Mouse (Mus musculus): ENCODE measurements around the gene Pacs2. TPM values are rescaled to one million over a fixed set of nuclear protein-coding genes. Genes with fewer than 3 reads are reported as not detected.
A peak's percentile ranks its signal among the peaks of the same experiment; 100 is the strongest.

The Pacs2 gene
- polyA plus RNA-seq, 1 experiment from 2014 or later: 29.2 TPM

GRCm38 (mm10) chr12:113101251-113101960, 87.1 kb downstream of the Pacs2 start:
- no peak for ATAC-seq (ENCODE audit: low FRiP score)
- peaks cover 49% of the 10 kb centered on the region for H3K4me1 ChIP-seq
- no peaks in the 10 kb centered on the region for H3K27me3 ChIP-seq
- no peak overlapping the region for H3K27ac ChIP-seq
- H3K4me2 ChIP-seq (replicated peaks): no peak overlapping the region
- H3K4me3 ChIP-seq: no peak overlapping the region
- no peaks in the 10 kb centered on the region for H3K9me3 ChIP-seq (replicated peaks)
- no peak overlapping the region for H3K9ac ChIP-seq
- 0 out of 2 replicates have a peak, but pooled peaks cover 4% of the 10 kb centered on the region for H3K36me3 ChIP-seq
- WGBS: 82% methylated on average over 9 of the region's 9 CpGs

GRCm38 (mm10) chr12:113102461-113102860, 88.2 kb downstream of the Pacs2 start:
- no peak overlapping the region for H3K4me3 ChIP-seq
- ATAC-seq (ENCODE audit: low FRiP score): no peak

GRCm38 (mm10) chr12:113103846-113104451, 89.6 kb downstream of the Pacs2 start:
- no peak overlapping the region for H3K9ac ChIP-seq
- H3K4me1 ChIP-seq: peaks cover 44% of the 10 kb centered on the region
- WGBS: 79% methylated on average over 8 of the region's 8 CpGs
- H3K9me3 ChIP-seq (replicated peaks): no peaks in the 10 kb centered on the region
- no peaks in the 10 kb centered on the region for H3K27me3 ChIP-seq
- H3K4me2 ChIP-seq (replicated peaks): no peak overlapping the region
- no peak overlapping the region for H3K4me3 ChIP-seq
- ATAC-seq (ENCODE audit: low FRiP score): no peak
- 0 out of 2 replicates have a peak, but pooled peaks cover 4% of the 10 kb centered on the region for H3K36me3 ChIP-seq
- H3K27ac ChIP-seq: no peak overlapping the region

More at GRCm38 (mm10) chr12:113102461-113102860, 88.2 kb downstream of the Pacs2 start:
- WGBS: 66% methylated on average over 6 of the region's 6 CpGs
- Histone ChIP-seq H3K27me3 (no peaks in the 10 kb centered on the region), H3K4me2 (replicated peaks) (no peak overlapping the region), H3K9me3 (replicated peaks) (no peaks in the 10 kb centered on the region), H3K9ac (no peak overlapping the region), H3K27ac (0 out of 2 replicates have a peak overlapping the region, but pooled peaks have one; percentile 30), H3K36me3 (0 out of 2 replicates have a peak, but pooled peaks cover 4% of the 10 kb centered on the region), H3K4me1 (peaks cover 50% of the 10 kb centered on the region)

- no peak overlapping the region for H3K4me3 ChIP-seq
- H3K9ac ChIP-seq: no peak overlapping the region
- no peak overlapping the region for H3K27ac ChIP-seq
- no peak overlapping the region for H3K4me2 ChIP-seq (replicated peaks)
- no peak for ATAC-seq (ENCODE audit: low FRiP score)
- 91% methylated on average over 6 of the region's 6 CpGs for WGBS
- H3K36me3 ChIP-seq: 0 out of 2 replicates have a peak, but pooled peaks cover 4% of the 10 kb centered on the region
- H3K9me3 ChIP-seq (replicated peaks): no peaks in the 10 kb centered on the region
- H3K27me3 ChIP-seq: no peaks in the 10 kb centered on the region
- H3K4me1 ChIP-seq: peaks cover 24% of the 10 kb centered on the region
Measured at GRCm38 (mm10) chr12:113106386-113106785, 92.1 kb downstream of the Pacs2 start.

- WGBS: 90% methylated on average over 4 of the region's 4 CpGs
- Histone ChIP-seq H3K27ac (no peak overlapping the region), H3K27me3 (no peaks in the 10 kb centered on the region), H3K4me3 (no peak overlapping the region), H3K4me1 (peaks cover 21% of the 10 kb centered on the region), H3K9ac (no peak overlapping the region), H3K4me2 (replicated peaks) (no peak overlapping the region), H3K36me3 (peaks cover 10% of the 10 kb centered on the region), H3K9me3 (replicated peaks) (no peaks in the 10 kb centered on the region)
- ATAC-seq (ENCODE audit: low FRiP score): no peak
Measured at GRCm38 (mm10) chr12:113107431-113108124, 93.3 kb downstream of the Pacs2 start.

GRCm38 (mm10) chr12:113108528-113109283, 94.4 kb downstream of the Pacs2 start:
- WGBS: 89% methylated on average over 17 of the region's 17 CpGs
- peaks cover 12% of the 10 kb centered on the region; the same call in 1 of the 2 replicates for H3K4me1 ChIP-seq

GRCm38 (mm10) chr12:113109801-113110200, 95.5 kb downstream of the Pacs2 start:
- Histone ChIP-seq H3K27me3 (no peaks in the 10 kb centered on the region), H3K27ac (no peak overlapping the region), H3K4me3 (no peak overlapping the region), H3K4me2 (replicated peaks) (no peak overlapping the region), H3K9ac (no peak overlapping the region), H3K36me3 (peaks cover 32% of the 10 kb centered on the region), H3K4me1 (0 out of 2 replicates have a peak, but pooled peaks cover 6% of the 10 kb centered on the region), H3K9me3 (replicated peaks) (no peaks in the 10 kb centered on the region)
- ATAC-seq (ENCODE audit: low FRiP score): no peak
- 85% methylated on average over 10 of the region's 10 CpGs for WGBS

More at GRCm38 (mm10) chr12:113108528-113109283, 94.4 kb downstream of the Pacs2 start:
- no peak overlapping the region for H3K4me3 ChIP-seq
- H3K9ac ChIP-seq: no peak overlapping the region
- no peaks in the 10 kb centered on the region for H3K9me3 ChIP-seq (replicated peaks)
- no peak overlapping the region for H3K27ac ChIP-seq
- peaks cover 21% of the 10 kb centered on the region for H3K36me3 ChIP-seq
- no peak for ATAC-seq (ENCODE audit: low FRiP score)
- no peak overlapping the region for H3K4me2 ChIP-seq (replicated peaks)
- no peaks in the 10 kb centered on the region for H3K27me3 ChIP-seq

- Histone ChIP-seq H3K9ac (no peak overlapping the region), H3K36me3 (peaks cover 58% of the 10 kb centered on the region), H3K4me3 (no peak overlapping the region), H3K9me3 (replicated peaks) (no peaks in the 10 kb centered on the region), H3K4me2 (replicated peaks) (no peak overlapping the region), H3K27ac (no peak overlapping the region), H3K27me3 (no peaks in the 10 kb centered on the region), H3K4me1 (0 out of 2 replicates have a peak, but pooled peaks cover 2% of the 10 kb centered on the region)
- WGBS: 91% methylated on average over 4 of the region's 4 CpGs
- no peak for ATAC-seq (ENCODE audit: low FRiP score)
Measured at GRCm38 (mm10) chr12:113114141-113114540, 99.8 kb downstream of the Pacs2 start.

GRCm38 (mm10) chr12:113114856-113115538, 100.7 kb downstream of the Pacs2 start:
- Histone ChIP-seq H3K36me3 (peaks cover 59% of the 10 kb centered on the region), H3K4me3 (no peak overlapping the region), H3K9ac (no peak overlapping the region), H3K4me2 (replicated peaks) (no peak overlapping the region), H3K9me3 (replicated peaks) (no peaks in the 10 kb centered on the region), H3K4me1 (0 out of 2 replicates have a peak, but pooled peaks cover 2% of the 10 kb centered on the region), H3K27ac (no peak overlapping the region), H3K27me3 (no peaks in the 10 kb centered on the region)
- no peak for ATAC-seq (ENCODE audit: low FRiP score)
- 84% methylated on average over 16 of the region's 16 CpGs for WGBS

GRCm38 (mm10) chr12:113119516-113120410, 105.5 kb downstream of the Pacs2 start:
- Histone ChIP-seq H3K9me3 (replicated peaks) (no peaks in the 10 kb centered on the region), H3K36me3 (peaks cover 78% of the 10 kb centered on the region), H3K27ac (no peak overlapping the region), H3K9ac (no peak overlapping the region), H3K4me2 (replicated peaks) (no peak overlapping the region), H3K4me1 (no peaks in the 10 kb centered on the region), H3K4me3 (no peak overlapping the region), H3K27me3 (no peaks in the 10 kb centered on the region)
- peak; percentile 63 for ATAC-seq (ENCODE audit: low FRiP score)
- WGBS: 86% methylated on average over 20 of the region's 20 CpGs

Data from hindbrain, embryonic 12.5 days (tissue).